Mouse (Mus musculus): Measurements from ENCODE around the gene Tgfa.

Gene Tgfa

DNA sequence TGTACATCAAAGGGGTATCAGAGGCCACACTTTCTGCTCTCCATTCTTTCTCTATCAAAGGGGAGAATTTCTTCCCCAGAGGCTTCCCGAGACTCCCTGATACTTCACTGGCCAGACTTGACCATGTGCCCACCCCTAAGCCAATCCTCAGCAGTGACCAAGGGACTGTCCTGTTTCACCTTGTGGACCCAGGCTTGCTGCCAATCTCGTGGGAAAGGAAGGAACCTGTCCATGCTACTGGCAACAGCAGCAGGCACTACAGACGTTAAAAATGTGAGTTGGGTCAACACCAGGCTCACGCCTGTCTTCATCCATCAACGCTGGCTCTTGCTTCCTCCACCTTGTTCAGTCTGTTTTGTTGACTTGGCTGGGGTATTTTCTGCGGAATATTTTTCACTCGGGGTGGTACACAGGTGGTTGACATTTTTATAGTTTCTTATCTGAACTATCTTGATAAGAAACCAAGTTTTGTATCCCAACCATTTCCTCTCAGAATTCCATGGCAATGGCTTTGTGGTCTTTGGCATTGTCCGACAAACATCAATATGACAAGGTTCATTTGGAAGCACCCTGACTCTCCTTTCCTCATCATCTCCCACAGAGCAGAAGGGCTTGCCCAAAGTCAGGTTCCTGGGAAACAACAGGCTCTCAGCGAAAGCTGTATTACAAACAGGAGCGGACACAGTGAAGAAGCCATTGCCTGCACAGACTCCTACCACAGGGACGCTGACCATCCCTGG is 6.1 kb upstream of the Tgfa start:
- no peak for DNase-seq (ENCODE audit: low read depth, low spot score)

GRCm38 (mm10) chr6:86190622-86191021 is 4.4 kb upstream of the Tgfa start:
- DNase-seq (ENCODE audit: low read depth, low spot score): no peak

DNA sequence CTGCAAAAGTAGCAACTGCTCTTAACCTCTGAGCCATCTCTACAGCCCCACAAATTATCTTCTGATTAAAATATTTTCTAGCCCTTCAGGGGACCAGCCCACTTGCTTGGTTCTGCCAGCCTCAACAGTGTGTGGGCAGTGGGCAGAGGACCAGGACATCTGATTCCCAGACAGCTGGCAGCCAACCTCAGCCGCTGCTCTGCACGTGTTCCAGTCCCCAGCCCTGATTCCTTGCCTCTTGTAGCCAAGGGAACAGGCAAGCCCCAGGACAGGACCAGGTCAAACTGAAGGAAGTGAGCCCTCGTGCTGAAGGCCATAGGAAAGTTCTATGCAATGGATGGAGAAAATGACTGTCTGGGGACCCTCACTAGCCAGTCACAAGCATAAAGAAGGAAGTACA is 2.0 kb upstream of the Tgfa start:
- DNase-seq (ENCODE audit: low read depth, low spot score): no peak

GRCm38 (mm10) chr6:86193879-86194278 is 1.1 kb upstream of the Tgfa start:
- DNase-seq (ENCODE audit: low read depth, low spot score): peak; percentile 70

DNA sequence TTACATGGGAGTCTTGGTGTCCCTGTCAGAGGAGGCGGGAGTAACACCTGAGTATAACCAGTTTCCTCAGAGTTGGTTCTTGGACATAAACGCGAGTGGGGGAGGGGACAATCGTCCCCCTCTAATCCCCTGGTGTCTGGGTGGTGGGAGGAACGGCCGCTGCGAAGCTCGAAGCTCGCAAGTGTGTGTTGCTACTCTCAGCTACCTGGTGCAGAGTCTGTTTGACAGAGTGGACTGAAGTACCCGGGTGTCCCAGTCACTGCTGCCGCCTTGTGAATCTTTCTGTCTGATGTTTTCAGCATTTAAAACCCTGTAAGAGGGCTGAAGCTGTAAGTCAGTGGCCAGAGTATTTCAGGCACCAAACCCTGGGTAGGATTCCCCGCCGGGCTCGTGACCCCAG is 1.0 kb downstream of the Tgfa start:
- peak; percentile 23 for DNase-seq (ENCODE audit: low read depth, low spot score)

GRCm38 (mm10) chr6:86197150-86197862 is 2.3 kb downstream of the Tgfa start:
- DNase-seq (ENCODE audit: low read depth, low spot score): no peak

DNA sequence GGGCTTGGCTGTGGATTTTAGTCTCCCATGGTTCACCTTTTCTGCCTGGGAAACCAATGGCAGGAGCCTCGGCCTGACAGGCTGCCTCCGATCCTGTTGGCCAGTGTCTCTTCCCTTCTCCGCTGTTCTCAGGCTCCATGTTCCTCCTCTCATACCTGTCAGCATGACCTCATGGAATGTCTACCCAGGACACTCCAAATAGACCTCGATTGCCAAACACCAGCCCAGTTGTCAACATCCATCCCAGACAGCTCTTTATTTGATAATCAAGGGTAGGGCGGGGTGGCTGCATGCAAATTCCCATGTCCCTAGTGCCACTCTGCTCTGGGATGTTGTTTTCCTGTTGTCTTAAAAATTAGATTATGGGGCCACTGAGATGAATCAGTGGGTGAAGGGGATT is 5.9 kb downstream of the Tgfa start:
- no peak for DNase-seq (ENCODE audit: low read depth, low spot score)

- DNase-seq (ENCODE audit: low read depth, low spot score): no peak
Observed at GRCm38 (mm10) chr6:86203101-86203500, 8.1 kb downstream of the Tgfa start.

- no peak for DNase-seq (ENCODE audit: low read depth, low spot score)
Observed at GRCm38 (mm10) chr6:86206014-86206413, 11.0 kb downstream of the Tgfa start.

GRCm38 (mm10) chr6:86206985-86207384 is 12.0 kb downstream of the Tgfa start:
- DNase-seq (ENCODE audit: low read depth, low spot score): no peak

- DNase-seq (ENCODE audit: low read depth, low spot score): no peak
Observed at GRCm38 (mm10) chr6:86209133-86210016, 14.4 kb downstream of the Tgfa start.

DNA sequence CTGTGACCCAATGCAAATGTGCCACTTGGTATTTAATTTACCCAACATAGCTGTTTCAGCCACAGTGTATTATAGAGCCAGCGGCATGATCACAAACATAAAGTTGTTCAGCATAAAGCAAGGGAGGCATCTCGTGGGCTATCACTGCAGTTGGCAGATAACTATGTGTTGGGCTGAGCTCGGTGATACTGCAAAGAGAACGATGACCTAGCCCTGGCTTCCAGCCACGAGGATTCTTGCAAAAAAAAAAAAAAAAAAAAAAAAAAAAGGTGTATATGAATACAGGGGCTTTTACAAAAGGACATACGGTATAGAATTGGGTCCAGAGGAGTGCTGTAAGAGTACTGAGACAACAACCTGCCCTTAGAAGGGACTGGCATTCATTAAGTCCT is 15.0 kb downstream of the Tgfa start:
- DNase-seq (ENCODE audit: low read depth, low spot score): no peak

- no peak for DNase-seq (ENCODE audit: low read depth, low spot score)
Observed at GRCm38 (mm10) chr6:86210619-86211018, 15.6 kb downstream of the Tgfa start.

GRCm38 (mm10) chr6:86211081-86211763 is 16.2 kb downstream of the Tgfa start:
- DNase-seq (ENCODE audit: low read depth, low spot score): no peak

DNA sequence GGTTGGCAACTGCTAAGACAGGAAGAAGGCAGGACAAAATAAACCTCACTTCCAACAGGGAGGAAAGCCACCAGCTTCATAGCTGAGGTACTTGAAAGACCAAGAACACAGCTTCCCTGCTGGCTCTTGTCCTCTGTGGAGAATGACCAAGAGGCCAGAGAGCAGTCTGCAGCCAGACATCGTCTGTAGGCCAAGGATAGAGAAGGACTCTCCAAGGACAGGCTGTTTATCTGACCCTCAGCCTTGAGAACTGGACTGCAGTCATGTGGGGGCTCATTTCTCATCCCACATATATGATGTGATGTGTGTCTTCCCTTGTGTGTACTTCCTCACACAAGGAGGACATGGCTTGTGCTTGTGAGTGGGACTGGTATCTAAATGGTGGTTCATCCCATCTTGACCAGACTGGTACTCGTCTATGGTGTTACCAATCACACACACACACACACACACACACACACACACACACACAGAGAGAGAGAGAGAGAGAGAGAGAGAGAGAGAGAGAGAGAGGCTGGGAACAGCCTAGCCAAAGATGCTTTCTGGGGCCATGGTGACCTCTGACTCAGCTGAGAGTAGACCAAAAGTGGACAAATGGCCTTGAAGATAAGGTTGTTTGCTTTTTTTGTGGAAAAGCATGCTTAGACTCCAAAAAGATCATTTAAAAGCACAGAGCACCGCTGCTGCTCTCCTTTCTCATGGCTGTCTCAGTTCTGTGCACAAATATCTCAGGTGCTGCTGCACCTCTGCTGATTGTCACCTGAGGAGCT is 18.0 kb downstream of the Tgfa start:
- DNase-seq (ENCODE audit: low read depth, low spot score): no peak

DNA sequence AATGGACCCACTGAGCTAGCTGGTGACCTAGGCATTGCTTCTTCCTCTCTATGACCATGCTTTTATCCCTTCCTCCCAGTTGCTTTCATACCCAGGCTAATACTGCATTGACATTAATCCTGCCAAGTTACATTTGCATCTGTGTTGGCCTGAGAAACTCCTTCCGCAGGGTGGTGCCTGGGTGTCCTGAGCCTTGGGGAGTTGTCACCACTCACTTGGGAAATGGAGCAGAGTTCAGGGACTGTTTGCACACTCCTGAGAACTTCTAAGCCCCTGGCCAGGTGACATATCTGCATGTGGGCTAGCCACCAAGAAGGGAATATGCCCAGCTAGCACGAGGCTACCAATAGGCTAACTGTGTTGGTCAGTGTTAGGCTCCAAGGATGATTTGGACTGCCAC is 23.0 kb downstream of the Tgfa start:
- DNase-seq (ENCODE audit: low read depth, low spot score): no peak

- no peak for DNase-seq (ENCODE audit: low read depth, low spot score)
Observed at GRCm38 (mm10) chr6:86218739-86219138, 23.7 kb downstream of the Tgfa start.

- no peak for DNase-seq (ENCODE audit: low read depth, low spot score)
Observed at GRCm38 (mm10) chr6:86219494-86219893, 24.5 kb downstream of the Tgfa start.

GRCm38 (mm10) chr6:86220171-86220570 is 25.1 kb downstream of the Tgfa start:
- DNase-seq (ENCODE audit: low read depth, low spot score): no peak

GRCm38 (mm10) chr6:86222381-86222780 is 27.4 kb downstream of the Tgfa start:
- no peak for DNase-seq (ENCODE audit: low read depth, low spot score)

- no peak for DNase-seq (ENCODE audit: low read depth, low spot score)
Observed at GRCm38 (mm10) chr6:86225604-86226003, 30.6 kb downstream of the Tgfa start.

Data from ZHBTc4 (cell line).